Mouse (Mus musculus) kidney, adult 2 months (tissue): ENCODE data around the gene Vgll4.

Source experiments
- CTCF ChIP-seq: fragments of 200-500 bp; conservative IDR thresholded peaks from 2 replicates; pipeline ENCODE4 v1.5.1; 2011; ENCODE audit warnings: low read depth, mild to moderate bottlenecking, control low read depth, low read length, moderate library complexity, mixed read lengths; ENCODE audit not compliant: insufficient read depth, insufficient read length
- POLR2A ChIP-seq: fragments of 200-500 bp; IDR thresholded peaks from one replicate; pipeline ENCODE4 v1.6.1; 2011; ENCODE audit warnings: low read depth, low read length, control low read depth

GRCm38 (mm10) chr6:114878841-114879520 lies 90.8 kb downstream of the Vgll4 start:
- TF ChIP-seq POLR2A, result no peak
- TF ChIP-seq CTCF, result no peak
